Mouse (Mus musculus): ENCODE measurements around the gene Apoc4.

DNA sequence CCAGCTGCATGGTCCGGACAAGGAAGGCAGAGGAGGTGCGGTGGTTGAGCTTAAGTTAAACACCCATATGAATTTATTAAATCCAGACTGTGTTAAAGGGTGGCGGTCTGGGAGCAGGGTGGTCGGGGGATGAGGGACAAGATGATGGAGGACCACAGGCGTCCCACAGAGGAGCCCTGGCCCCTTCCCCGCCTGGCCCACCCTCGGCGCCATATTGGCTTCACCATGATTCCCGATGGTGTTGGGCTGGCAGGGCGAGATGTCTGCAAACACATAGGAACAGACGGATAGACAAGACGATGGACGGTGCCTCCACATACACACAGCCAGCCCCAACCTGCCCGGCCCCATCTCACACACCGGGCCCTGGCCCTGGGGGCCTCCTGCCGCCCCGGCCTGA is 48.1 kb downstream of the Apoc4 start:
- TF ChIP-seq CTCF (IDR thresholded peaks at IDR 0.05; ENCODE audit: borderline replicate concordance, control insufficient read depth, extremely low read depth, insufficient read depth, low read length, poor library complexity) (no peak), POLR2A (IDR thresholded peaks at IDR 0.05; ENCODE audit: control insufficient read depth, extremely low read depth, insufficient read depth, low read length, poor library complexity) (no peak)

Measured in thymus, adult 2 months (tissue).